Mouse (Mus musculus) gastrocnemius, adult 8-10 months (tissue): ENCODE measurements around the gene Gm28374. TPM values are rescaled to one million over a fixed set of nuclear protein-coding genes. Genes with fewer than 3 reads are reported as not detected.

Source experiments
- DNase-seq, 2 experiments: peaks; one replicate each; pipeline ENCODE4 v3.0.0; 2022; ENCODE audit warnings: low spot score in 2 of 2
- total RNA-seq, 4 experiments: library from RNA; stranded (reverse); gene quantifications; 2 replicates each; pipeline ENCODE4 v1.2.4; 2022

The Gm28374 gene
- total RNA-seq, 4 experiments from 2014 or later, result not detected

DNA sequence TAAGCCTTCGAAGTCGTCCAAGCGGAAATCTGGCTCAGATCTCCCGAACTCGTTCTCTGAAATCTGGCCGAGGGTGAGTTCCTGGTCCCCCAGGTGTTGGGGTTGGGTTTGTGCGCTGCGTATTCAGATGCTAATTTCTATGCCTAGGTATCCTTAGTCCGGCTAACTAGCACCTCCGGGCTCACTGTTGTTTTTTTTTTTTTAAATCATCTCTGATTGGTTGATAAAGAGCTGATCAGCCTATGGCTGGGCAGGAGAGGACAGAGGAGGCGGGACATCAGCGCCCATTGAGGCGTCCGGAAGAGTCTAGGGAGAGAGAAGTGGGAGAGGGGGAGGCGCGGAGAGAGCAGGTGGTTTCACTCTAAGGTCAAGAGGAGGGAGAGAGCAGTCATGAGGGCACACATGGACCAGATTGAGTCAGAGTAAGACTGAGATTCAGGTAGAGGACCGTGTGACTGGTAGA is 3.4 kb upstream of the Gm28374 start:
- DNase-seq, result no peak

DNA sequence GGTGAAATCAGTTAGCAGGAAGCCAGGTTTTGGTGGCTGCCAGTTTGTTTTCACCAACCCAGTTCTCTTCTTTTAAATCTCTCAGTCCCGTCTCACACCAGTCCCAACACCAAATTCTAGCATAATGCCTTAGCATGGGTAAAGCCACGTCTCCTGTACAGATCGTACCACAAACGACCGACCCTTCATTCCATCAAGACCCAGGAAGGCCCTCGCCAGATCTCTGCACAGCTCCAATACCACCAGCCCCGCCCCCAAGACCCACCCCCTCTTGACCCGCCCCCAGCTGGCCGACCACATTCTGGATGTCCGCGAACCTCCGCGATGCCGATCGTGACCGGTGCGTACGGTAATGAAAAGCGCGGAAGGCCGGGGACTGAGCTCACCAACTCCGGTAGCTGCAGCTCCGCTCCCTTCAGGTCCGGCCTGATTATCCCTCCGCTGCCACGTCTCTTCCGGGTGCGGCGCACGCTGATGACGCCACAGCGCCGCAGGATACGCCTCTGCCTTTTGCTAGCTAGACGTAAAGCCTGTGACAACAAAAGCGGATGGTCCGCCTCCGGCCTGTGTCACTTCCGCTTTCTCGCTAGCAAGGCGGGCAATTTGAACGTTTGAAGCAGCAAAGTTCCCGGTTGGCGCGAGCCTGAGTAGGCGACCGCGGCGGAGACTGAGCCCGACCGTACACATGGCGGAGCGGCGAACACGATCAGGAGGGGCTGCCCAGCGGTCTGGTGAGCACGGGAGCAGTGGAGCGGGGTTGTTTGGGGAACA is 2.6 kb upstream of the Gm28374 start, which contains the start of the genes Zfpl1 and Cdca5:
Zfpl1 (minus strand) TSS at position 479 of the 771 bp plus-strand sequence.
Cdca5 (plus strand) TSS at position 506 of the 771 bp plus-strand sequence.
- peak; percentile 96 to 97 for DNase-seq

DNA sequence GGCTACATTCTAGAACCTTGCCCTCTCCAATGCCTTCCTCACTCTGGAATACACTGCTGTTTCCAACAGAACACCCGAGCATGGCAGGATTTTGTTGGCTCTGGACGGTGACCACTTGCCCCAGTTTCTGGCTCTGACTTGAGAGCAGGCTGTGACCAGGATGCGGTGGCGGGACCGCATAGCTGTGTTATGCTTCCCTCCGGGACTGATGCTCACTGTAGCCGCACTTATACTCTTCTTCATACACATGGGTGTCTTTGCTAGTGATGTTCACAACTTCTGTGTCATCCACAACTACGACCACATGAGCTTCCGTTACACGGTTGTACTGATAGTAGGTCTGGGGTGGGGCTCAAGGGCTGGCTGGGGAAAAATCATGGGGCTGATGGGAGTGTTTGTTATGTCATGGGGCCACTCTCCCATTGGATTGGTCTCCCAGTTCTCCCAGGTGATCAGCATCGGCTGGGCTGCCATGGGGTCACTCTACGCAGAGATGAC is 2.0 kb downstream of the Gm28374 start, which contains the start of gene Tmem262:
Tmem262 (plus strand) TSS at position 51 of the 498 bp plus-strand sequence.
- DNase-seq, result no peak

DNA sequence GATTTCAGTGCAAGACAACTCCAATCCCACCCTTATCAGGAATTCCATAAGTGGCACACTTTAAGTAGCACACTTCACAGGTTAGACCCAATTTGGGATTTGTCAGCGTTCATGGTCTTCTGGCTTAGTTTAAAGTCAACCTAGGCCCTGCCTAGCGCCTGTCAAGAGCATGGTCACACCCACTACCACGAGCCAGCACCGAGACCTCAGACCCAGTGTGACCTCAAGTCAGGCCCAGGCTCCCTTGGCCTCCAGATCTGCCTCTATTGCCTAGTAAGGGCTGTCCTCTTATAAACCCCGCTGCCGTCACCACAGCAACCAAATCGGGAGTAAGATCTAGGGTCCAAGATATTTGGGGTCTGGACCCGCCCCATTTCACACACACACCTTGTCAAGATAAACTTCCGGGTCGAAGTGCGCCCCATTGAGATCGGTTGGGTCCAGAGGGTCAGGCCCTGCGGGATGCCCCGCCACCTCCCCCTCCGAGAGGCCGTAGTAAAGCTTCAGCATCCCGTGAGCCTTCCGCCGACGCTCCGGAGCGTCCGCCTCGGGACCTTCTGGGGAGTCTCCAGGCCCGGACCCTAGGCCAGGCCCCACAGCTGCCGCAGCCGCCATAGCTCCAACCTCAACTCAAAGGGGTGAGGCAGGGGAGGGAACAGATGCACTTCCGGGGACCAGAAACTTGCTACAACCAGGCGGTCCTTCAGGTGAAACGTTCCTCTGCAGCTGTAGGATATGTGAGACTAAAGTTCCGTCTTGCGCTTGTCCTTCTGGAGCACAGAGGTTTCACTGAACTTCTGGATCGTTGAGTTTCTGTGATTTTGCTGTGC is 5.3 kb downstream of the Gm28374 start, which contains the start of gene Vps51:
Vps51 (minus strand) TSS at position 668 of the 830 bp plus-strand sequence.
- peak; percentile 72 to 74 for DNase-seq

DNA sequence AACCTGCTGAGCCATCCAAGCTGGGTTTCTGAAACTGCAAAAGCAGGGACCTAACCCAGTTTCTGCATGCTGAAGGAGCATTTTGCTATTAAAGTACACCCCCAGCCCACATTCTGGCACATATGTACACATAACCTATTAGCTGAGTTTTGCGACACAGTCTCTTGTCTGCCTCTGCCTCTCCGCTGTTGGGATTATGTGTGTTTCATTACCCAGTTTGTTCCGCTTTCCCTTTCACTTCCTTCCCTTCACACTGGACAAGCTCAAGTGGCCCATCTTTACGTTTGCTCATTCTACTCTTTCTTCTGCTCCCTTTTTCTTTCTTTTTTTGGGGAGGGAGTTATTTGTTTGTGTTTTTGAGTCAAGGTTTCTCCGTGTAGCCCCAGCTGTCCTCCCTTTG is 8.2 kb downstream of the Gm28374 start:
- DNase-seq, result no peak

DNA sequence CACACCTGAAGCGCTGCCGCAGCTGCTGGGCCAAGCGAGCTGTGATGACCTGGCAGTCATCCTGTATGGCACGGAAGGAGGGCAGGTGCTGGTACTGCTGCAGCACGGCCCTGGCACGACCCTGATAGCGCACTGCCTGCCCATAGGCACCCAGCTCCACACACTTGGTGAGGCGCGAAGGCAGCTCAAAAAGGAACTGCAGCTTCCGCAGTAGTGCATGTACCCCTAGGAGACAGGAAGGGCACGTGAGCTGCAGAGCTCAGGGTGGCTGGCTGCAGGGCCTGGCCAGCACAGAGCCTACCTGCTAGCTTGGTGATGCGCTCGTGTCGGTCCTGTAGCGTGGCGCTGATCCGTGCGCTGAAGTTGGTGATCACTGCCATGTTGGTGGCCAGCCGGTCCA is 10.8 kb downstream of the Gm28374 start:
- no peak for DNase-seq

DNA sequence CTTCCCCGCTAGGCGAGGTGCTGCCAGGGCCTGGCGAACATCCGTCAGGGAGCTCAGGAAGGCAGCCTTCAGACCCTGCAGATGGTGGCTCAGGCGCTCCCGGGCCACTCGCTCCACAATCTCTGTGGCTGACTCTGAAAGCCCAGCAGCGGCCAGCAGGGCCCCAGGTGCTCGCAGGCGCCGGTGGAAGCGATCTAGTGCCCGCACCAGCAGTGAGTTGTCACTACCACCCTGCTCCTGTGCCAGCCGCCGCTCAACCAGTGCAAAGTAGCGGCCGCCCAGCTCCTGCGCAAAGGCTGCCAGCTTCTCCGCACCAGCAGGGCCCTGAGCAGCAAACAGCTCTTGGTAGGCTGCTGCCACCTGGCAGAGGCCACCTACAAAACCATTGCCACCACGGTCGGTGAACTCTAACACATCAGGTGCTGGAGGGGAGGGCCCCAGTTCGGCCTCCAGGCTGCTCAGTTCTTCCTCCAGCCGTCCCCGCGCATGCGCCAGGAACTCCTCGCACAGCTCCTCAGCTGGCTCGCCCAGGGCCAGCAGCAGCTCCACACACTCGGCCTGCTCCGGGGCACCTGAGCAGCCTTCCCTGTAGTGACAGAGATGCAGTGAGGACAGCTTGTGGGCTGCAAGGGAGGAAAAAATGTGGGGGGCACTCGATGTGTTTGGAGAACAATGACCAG is 11.3 kb downstream of the Gm28374 start:
- no peak for DNase-seq

DNA sequence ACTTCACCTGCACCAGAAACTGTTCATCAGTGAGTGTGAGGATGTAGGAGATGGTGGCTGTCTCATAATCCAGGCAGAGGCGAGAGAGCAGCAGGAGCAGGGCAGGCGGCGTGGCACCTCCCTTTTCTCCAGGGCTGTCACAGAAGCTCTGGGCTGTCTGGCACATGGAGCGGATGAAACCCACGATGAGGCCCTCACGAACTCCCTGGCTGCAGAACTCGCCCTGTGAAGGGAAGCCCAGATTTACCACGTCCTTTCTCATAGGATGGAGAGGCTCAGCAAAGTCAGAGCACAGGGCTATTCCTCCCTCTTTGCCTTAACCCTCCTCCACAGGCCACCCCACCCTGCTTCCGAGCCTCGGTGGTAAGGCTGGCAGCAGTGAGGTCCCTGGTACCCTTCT is 12.2 kb downstream of the Gm28374 start:
- no peak for DNase-seq

DNA sequence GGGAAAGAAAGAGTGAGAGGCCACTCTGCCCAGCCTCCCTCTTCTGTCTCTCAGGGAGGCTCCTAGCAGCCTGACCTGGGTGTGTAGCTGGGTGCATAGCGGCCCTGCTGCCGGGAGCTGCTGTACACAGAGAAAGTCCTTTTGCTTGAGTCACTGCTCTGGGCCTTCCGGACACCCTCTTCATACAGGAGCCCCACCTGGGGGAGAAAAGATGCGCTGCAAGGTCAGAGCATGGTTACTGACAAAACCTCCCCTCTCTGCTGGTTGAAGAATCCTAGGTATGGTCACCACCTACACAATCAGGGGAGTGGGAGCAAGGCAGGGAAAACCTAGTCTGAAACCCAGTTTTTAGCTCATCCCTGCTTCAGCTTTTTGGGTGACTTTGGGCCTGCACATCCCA is 13.1 kb downstream of the Gm28374 start:
- no peak for DNase-seq

DNA sequence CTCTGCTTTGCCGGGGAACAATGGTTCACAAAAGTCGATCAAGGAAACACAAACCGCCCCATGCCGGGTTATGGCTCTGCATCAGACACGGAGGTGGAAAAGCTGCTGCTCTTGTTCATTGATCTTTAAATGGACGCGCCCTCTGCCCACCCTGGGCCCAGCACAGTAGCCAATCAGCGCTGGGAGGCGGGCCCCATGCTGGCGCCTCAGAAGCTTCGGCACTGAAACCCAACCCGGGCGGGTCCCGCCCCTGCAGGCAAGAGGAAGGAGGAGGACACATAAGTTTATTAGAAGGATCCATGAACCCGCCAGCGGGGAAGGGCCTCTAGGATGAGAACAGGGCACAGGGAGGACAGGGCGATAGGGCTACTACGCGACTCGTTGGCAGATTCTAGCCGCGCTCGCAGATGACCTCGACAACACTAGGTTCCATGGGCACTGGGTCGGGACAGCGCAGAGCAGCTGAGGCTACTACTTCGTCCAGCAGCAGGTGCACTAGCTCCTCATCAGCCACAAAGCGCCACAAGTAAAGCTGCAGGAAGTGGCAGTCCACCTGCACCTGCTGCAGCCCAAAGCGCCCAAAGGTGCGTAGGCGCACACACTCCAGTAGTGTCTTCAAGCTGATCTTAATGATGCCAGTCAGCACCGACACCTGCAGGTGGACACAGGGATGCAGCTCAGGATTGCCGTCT is 14.2 kb downstream of the Gm28374 start, which contains the start of gene Tm7sf2:
Tm7sf2 (minus strand) TSS at position 650 of the 692 bp plus-strand sequence.
- DNase-seq, result peak; percentile 84 to 85

DNA sequence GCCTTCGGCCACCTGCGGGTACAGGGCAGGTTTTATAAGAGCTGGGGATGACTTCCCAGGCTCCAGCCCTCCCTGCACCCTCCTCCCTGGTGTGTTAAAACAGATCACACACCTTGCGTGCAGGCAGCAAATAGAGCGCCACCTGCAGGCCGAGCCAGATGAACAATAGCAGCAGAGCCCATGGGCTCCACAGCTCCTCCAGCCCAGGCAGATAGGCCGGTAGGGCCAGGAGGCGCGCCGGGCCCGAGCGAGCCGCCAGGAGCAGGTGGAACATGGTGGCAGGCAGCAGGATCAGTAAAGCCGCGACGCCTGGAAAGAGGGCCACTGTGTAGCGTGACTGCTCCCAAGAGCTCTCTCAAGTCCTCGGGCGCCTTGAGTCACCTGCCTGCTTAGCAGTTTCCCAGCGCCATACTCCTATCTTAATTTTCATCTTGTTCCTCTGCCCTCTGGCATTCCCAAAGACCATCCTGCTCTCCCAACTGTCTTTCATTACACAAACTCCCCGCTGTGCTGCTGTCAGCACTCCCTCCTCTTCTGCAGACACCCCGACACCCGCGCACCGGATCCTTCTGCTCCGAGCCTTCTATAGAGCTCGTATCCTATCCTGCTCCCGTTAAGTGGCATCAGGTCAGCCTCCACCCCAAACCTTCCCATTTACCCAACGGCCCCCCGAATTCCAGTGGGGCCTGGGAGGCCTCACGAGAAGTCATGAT is 14.9 kb downstream of the Gm28374 start:
- DNase-seq, result peak; percentile 63 to 71

DNA sequence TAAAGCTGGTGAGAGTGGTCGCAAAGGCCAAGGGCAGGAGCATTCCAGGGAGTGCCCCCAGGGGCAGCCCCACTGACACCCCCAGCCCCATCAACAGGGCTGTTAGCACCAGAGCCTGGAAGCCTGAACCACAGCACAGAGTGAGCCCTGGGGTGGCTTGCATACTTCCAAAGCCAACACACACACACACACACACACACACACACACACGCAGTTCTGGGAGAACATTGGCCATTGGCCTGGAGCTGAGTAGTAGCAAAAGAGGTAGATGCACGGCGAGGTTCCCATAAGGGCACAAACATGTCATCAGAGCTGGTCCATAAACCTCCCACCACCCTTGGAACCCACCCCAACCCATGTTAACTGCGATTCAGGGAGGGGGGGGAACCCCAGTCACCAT is 15.5 kb downstream of the Gm28374 start:
- no peak for DNase-seq

DNA sequence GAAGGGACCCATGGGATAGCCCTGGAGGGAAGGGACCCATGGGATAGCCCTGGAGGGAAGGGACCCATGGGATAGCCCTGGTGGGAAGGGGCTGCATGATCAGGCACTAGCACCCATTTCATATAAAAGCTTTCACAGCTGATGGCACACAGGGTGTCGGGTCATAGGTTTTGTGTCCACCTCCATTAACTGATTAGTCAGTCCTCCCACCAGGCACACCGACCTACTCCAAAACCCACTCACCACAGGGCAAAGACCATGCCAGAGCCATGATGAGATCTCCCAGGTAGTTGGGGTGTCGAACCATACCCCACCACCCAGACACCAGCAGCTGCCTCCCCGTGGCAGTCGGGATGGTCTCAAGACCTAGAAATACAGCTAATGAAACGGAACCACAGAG is 19.0 kb downstream of the Gm28374 start:
- no peak for DNase-seq

DNA sequence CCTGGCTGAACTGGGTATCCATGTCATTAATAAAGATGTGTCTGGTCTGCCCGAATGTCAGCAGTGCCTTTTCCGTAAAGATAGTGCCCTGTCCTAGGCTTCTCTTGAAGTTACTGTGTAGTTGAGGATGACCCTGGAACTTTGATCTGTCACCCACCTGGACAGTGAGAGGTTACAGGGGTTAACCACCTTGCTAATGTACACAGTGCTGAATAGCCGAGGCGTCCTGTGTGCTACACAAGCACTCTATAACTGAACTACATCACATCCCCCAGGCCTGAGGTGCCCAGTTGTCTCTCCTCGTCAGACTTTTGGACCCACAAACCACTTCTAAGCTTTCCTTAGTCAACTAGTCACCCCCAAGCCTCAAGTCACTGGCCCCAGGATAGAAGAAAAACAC is 19.6 kb downstream of the Gm28374 start:
- DNase-seq, result no peak

DNA sequence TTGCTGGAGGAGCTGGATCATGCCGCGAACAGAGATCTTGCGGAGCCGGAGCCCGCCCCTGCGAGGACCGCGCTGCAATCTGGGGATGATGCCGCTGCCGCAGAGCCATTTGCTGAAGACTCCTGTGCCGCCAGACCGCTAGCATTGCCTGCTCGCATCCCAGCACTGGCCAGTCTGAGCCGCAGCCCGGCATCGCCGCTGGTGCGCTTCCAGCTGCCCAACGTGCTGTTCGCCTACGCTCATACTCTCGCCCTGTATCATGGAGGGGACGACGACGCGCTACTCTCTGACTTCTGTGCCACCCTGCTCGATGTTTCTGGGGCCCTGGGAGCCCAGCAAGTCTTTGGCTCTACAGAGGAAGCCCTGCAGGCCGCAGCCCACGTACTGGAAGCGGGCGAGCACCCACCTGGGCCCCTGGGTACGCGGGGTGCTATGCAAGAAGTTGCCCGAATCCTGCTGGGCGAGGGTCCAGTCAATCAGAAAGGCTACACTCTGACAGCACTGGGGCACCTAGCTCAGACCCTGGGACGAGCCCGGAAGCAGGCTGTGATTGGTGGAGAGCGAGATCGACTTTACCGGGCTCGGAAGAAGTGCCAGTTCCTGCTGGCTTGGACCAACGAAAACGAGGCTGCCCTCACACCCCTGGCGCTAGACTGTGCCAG is 20.3 kb downstream of the Gm28374 start:
- DNase-seq, result no peak

DNA sequence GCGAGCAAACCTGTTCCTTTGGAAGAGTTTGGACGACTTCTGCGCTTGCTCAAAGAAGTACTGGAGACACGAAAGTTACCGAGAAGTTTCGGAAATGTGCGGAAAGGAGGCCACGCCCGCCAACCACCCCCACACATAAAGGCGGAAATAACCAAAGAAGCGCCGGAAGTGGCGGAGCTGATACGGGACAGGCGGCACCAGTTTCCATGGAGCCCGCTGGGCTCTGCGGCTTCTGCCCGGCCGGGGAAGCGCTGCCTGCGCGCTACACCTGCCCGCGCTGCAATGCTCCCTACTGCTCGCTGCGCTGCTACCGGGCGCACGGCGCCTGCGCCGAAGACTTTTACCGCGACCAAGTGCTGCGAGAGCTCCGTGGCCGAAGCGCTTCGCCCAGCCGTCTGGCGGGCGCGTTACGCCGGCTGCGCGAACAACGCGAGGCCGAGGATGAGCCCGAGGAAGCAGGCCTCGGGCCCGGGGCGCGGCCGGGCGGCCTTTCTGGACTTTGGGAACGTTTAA is 21.0 kb downstream of the Gm28374 start, which contains the start of gene Znhit2:
Znhit2 (plus strand) TSS at position 172 of the 513 bp plus-strand sequence.
- DNase-seq, result peak; percentile 93

DNA sequence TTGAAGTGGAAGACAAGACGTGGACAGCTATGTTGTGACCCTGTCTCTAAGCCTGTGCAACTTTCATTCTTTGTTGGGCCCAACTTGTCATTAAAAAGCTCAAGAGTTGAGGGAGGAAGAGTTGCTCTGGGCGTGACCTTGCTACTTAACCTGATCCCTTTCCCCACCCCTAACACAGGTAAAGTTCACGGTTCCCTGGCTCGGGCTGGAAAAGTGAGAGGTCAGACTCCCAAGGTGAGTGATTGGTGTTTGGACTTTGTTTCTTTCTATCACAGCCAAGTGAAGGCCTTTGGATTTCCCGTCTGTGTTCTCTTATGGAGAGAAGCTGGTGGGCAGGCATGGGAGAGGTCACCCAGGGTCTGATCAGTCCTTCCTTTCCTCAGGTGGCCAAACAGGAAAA is 23.1 kb downstream of the Gm28374 start:
- DNase-seq, result no peak

DNA sequence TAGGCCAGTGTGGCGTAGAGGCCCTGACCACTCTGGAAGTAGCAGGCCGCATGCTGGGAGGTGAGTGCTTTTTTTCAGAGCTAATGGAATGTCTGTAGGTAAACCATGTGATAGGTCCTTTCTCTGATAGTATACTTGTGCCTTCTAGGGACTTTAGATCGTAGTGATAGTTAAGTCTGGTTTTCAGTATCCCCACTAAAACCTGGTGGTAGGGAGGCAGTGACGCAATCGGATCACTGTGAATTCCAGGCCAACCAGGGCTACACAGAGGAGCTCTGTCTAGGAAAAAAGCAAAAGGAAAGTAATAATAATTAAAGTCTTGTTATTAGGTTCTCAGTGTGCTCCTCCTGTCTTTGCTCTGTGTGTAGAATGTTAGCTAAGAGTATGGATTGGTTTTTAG is 23.5 kb downstream of the Gm28374 start:
- DNase-seq, result no peak
